Mouse (Mus musculus): ENCODE measurements around the gene Cubn. TPM values are rescaled to one million over a fixed set of nuclear protein-coding genes. Genes with fewer than 3 reads are reported as not detected.
A peak's percentile ranks its signal among the peaks of the same experiment; 100 is the strongest.

The Cubn gene
- polyA plus RNA-seq, 1 experiment: 0.23 TPM

GRCm38 (mm10) chr2:13270736-13271135 lies 220.9 kb downstream of the Cubn start:
- Histone ChIP-seq H3K4me3 (peak overlapping the region; percentile 61), H3K79me2 (ENCODE audit: control insufficient read depth, insufficient read depth) (peaks cover 14% of the 10 kb centered on the region), H3K36me3 (ENCODE audit: control insufficient read depth, insufficient read depth) (no peaks in the 10 kb centered on the region), H3K27me3 (ENCODE audit: control insufficient read depth, insufficient read depth, insufficient read length) (no peaks in the 10 kb centered on the region), H3ac (ENCODE audit: control insufficient read depth, insufficient read length) (peak overlapping the region; percentile 25), H3K4me2 (ENCODE audit: low read depth) (peak overlapping the region; percentile 88)
- TF ChIP-seq MYOG (IDR thresholded peaks at IDR 0.05; ENCODE audit: control insufficient read depth in 1 of 3, insufficient read depth in 1 of 3, insufficient read length in 2 of 3, low read depth in 2 of 3) (no peak), POLR2A (IDR thresholded peaks at IDR 0.05; ENCODE audit: insufficient read length, low read depth) (no peak), MAX (IDR thresholded peaks at IDR 0.05; ENCODE audit: low read depth) (no peak), TCF12 (IDR thresholded peaks at IDR 0.05; ENCODE audit: insufficient read depth, poor library complexity, severe bottlenecking) (no peak), CEBPB (IDR thresholded peaks at IDR 0.05; ENCODE audit: insufficient read depth, poor library complexity, severe bottlenecking) (no peak), POLR2AphosphoS2 (IDR thresholded peaks at IDR 0.05; ENCODE audit: insufficient read length, low read depth) (no peak), TCF3 (IDR thresholded peaks at IDR 0.05; ENCODE audit: insufficient read length, low read depth) (no peak), REST (IDR thresholded peaks at IDR 0.05; ENCODE audit: insufficient read depth, insufficient read length) (no peak), MYOD1 (IDR thresholded peaks at IDR 0.05; ENCODE audit: control insufficient read depth in 1 of 3, insufficient read length in 2 of 3, low read depth in 2 of 3) (no peak), SRF (IDR thresholded peaks at IDR 0.05; ENCODE audit: control insufficient read depth, insufficient read length, low read depth) (no peak), USF1 (IDR thresholded peaks at IDR 0.05; ENCODE audit: low read depth) (no peak), E2F4 (IDR thresholded peaks at IDR 0.05; ENCODE audit: insufficient read depth) (no peak)

GRCm38 (mm10) chr2:13268681-13269293 lies 222.8 kb downstream of the Cubn start:
- H3K4me3 ChIP-seq: no peak overlapping the region
- peaks cover 14% of the 10 kb centered on the region for H3K79me2 ChIP-seq (ENCODE audit: control insufficient read depth, insufficient read depth)
- no peak overlapping the region for H3ac ChIP-seq (ENCODE audit: control insufficient read depth, insufficient read length)
- H3K36me3 ChIP-seq (ENCODE audit: control insufficient read depth, insufficient read depth): no peaks in the 10 kb centered on the region
- H3K27me3 ChIP-seq (ENCODE audit: control insufficient read depth, insufficient read depth, insufficient read length): no peaks in the 10 kb centered on the region
- TF ChIP-seq TCF12 (IDR thresholded peaks at IDR 0.05; ENCODE audit: insufficient read depth, poor library complexity, severe bottlenecking) (no peak), MYOD1 (IDR thresholded peaks at IDR 0.05; ENCODE audit: control insufficient read depth in 1 of 3, insufficient read length in 2 of 3, low read depth in 2 of 3) (no peak), CEBPB (IDR thresholded peaks at IDR 0.05; ENCODE audit: insufficient read depth, poor library complexity, severe bottlenecking) (no peak), POLR2A (IDR thresholded peaks at IDR 0.05; ENCODE audit: insufficient read length, low read depth) (no peak), E2F4 (IDR thresholded peaks at IDR 0.05; ENCODE audit: insufficient read depth) (no peak), TCF3 (IDR thresholded peaks at IDR 0.05; ENCODE audit: insufficient read length, low read depth) (no peak), SRF (IDR thresholded peaks at IDR 0.05; ENCODE audit: control insufficient read depth, insufficient read length, low read depth) (no peak), MYOG (IDR thresholded peaks at IDR 0.05; ENCODE audit: control insufficient read depth in 1 of 3, insufficient read depth in 1 of 3, insufficient read length in 2 of 3, low read depth in 2 of 3) (no peak), REST (IDR thresholded peaks at IDR 0.05; ENCODE audit: insufficient read depth, insufficient read length) (no peak), POLR2AphosphoS2 (IDR thresholded peaks at IDR 0.05; ENCODE audit: insufficient read length, low read depth) (no peak), USF1 (IDR thresholded peaks at IDR 0.05; ENCODE audit: low read depth) (no peak), MAX (IDR thresholded peaks at IDR 0.05; ENCODE audit: low read depth) (no peak)
- H3K4me2 ChIP-seq (ENCODE audit: low read depth): no peak overlapping the region

- Histone ChIP-seq H3K4me3 (no peak overlapping the region), H3K27me3 (ENCODE audit: control insufficient read depth, insufficient read depth, insufficient read length) (no peaks in the 10 kb centered on the region), H3K79me2 (ENCODE audit: control insufficient read depth, insufficient read depth) (peaks cover 2% of the 10 kb centered on the region), H3K4me2 (ENCODE audit: low read depth) (no peak overlapping the region), H3K36me3 (ENCODE audit: control insufficient read depth, insufficient read depth) (no peaks in the 10 kb centered on the region), H3ac (ENCODE audit: control insufficient read depth, insufficient read length) (no peak overlapping the region)
- TF ChIP-seq TCF3 (IDR thresholded peaks at IDR 0.05; ENCODE audit: insufficient read length, low read depth) (no peak), MAX (IDR thresholded peaks at IDR 0.05; ENCODE audit: low read depth) (no peak), CEBPB (IDR thresholded peaks at IDR 0.05; ENCODE audit: insufficient read depth, poor library complexity, severe bottlenecking) (no peak), TCF12 (IDR thresholded peaks at IDR 0.05; ENCODE audit: insufficient read depth, poor library complexity, severe bottlenecking) (no peak), POLR2AphosphoS2 (IDR thresholded peaks at IDR 0.05; ENCODE audit: insufficient read length, low read depth) (no peak), E2F4 (IDR thresholded peaks at IDR 0.05; ENCODE audit: insufficient read depth) (no peak), SRF (IDR thresholded peaks at IDR 0.05; ENCODE audit: control insufficient read depth, insufficient read length, low read depth) (no peak), REST (IDR thresholded peaks at IDR 0.05; ENCODE audit: insufficient read depth, insufficient read length) (no peak), USF1 (IDR thresholded peaks at IDR 0.05; ENCODE audit: low read depth) (no peak), MYOG (IDR thresholded peaks at IDR 0.05; ENCODE audit: control insufficient read depth in 1 of 3, insufficient read depth in 1 of 3, insufficient read length in 2 of 3, low read depth in 2 of 3) (no peak), MYOD1 (IDR thresholded peaks at IDR 0.05; ENCODE audit: control insufficient read depth in 1 of 3, insufficient read length in 2 of 3, low read depth in 2 of 3) (no peak), POLR2A (IDR thresholded peaks at IDR 0.05; ENCODE audit: insufficient read length, low read depth) (no peak)
These were observed 226.7 kb downstream of the Cubn start for GRCm38 (mm10) chr2:13264875-13265274.

- H3ac ChIP-seq (ENCODE audit: control insufficient read depth, insufficient read length): no peak overlapping the region
- no peaks in the 10 kb centered on the region for H3K79me2 ChIP-seq (ENCODE audit: control insufficient read depth, insufficient read depth)
- TF ChIP-seq TCF3 (IDR thresholded peaks at IDR 0.05; ENCODE audit: insufficient read length, low read depth) (no peak), CEBPB (IDR thresholded peaks at IDR 0.05; ENCODE audit: insufficient read depth, poor library complexity, severe bottlenecking) (no peak), MYOG (IDR thresholded peaks at IDR 0.05; ENCODE audit: control insufficient read depth in 1 of 3, insufficient read depth in 1 of 3, insufficient read length in 2 of 3, low read depth in 2 of 3) (no peak), TCF12 (IDR thresholded peaks at IDR 0.05; ENCODE audit: insufficient read depth, poor library complexity, severe bottlenecking) (no peak), REST (IDR thresholded peaks at IDR 0.05; ENCODE audit: insufficient read depth, insufficient read length) (no peak), MYOD1 (IDR thresholded peaks at IDR 0.05; ENCODE audit: control insufficient read depth in 1 of 3, insufficient read length in 2 of 3, low read depth in 2 of 3) (no peak), USF1 (IDR thresholded peaks at IDR 0.05; ENCODE audit: low read depth) (no peak), MAX (IDR thresholded peaks at IDR 0.05; ENCODE audit: low read depth) (no peak), POLR2A (IDR thresholded peaks at IDR 0.05; ENCODE audit: insufficient read length, low read depth) (no peak), SRF (IDR thresholded peaks at IDR 0.05; ENCODE audit: control insufficient read depth, insufficient read length, low read depth) (no peak)
- no peaks in the 10 kb centered on the region for H3K36me3 ChIP-seq (ENCODE audit: control insufficient read depth, insufficient read depth)
- no peaks in the 10 kb centered on the region for H3K27me3 ChIP-seq (ENCODE audit: control insufficient read depth, insufficient read depth, insufficient read length)
- no peak overlapping the region for H3K4me3 ChIP-seq
- no peak overlapping the region for H3K4me2 ChIP-seq (ENCODE audit: low read depth)
These were observed 228.5 kb downstream of the Cubn start for GRCm38 (mm10) chr2:13263150-13263549.
